Mouse (Mus musculus): ENCODE results near the gene Cops9. TPM values are rescaled to one million over a fixed set of nuclear protein-coding genes. Genes with fewer than 3 reads are reported as not detected.
A peak's percentile ranks its signal among the peaks of the same experiment; 100 is the strongest.

Gene Cops9
- total RNA-seq, 2 experiments from 2014 or later: 241 to 255 TPM

GRCm38 (mm10) chr1:92611008-92611407, 30.8 kb downstream of the Cops9 start:
- DNase-seq (ENCODE audit: low spot score in 2 of 2): peak in 1 of 2 experiments; percentile 28

DNA sequence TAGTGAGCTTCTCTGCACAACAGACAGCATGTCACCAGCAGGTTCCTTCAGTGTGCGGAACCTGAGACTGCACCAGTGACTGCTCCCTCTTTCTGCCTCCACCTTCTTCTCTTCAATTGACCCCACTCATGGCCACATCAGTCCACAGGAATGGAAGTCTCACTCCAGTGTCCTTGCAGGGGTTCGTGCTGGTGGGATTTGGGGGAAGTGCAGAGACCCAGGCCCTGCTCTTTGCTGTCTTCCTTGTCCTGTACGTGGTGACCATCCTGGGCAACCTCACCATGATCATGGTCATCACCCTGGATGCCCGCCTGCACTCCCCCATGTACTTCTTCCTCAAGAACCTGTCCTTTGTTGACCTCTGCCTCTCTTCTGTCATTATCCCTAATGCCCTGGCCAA, 34.1 kb downstream of the Cops9 start:
- DNase-seq (ENCODE audit: low spot score in 2 of 2): no peak

DNA sequence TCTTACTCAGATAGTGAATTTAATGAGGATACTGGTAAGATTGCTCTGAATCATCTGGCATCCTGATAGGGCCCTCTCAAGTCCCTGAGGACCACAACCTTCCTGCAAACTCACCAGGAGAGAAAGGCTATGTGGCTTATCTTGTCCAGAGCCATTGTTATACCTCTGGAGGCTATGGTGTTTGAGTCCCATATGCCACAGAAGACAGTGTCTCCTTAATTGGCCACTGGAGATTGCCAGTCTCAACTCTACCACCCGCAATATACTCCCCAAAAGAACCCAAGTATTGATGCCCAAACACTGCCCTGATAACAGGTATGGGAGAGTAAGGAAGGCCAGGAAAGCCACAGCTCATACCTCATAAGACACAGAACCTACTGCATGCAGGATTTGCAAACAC, 36.3 kb downstream of the Cops9 start, which contains the start of gene Olfr1410:
Olfr1410 (plus strand) TSS at position 301 of the 400 bp plus-strand sequence.
- DNase-seq (ENCODE audit: low spot score in 2 of 2): no peak

GRCm38 (mm10) chr1:92596019-92596418, 45.8 kb downstream of the Cops9 start:
- DNase-seq (ENCODE audit: low spot score in 2 of 2): no peak

DNA sequence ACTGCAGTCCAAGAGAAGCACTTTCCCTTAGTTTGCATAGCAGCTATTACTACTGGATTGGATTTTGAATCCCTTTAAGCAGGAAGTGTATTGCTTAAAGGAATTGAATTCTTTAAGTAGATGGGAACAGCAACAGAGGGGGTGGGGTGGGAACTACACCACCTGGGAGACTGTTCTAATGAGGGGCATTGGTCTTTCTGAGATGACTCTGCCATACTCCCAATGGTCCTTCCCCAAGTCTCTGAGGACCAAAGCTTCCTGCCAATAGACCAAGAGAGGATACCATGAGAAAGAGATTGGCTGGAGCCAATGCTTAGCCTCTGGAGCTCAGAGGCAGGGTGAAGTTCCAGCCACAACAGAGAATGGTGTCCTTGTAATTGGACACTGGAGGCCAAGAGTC, 47.7 kb downstream of the Cops9 start, which contains the start of gene Olfr1411:
Olfr1411 (plus strand) TSS at position 301 of the 400 bp plus-strand sequence.
- DNase-seq (ENCODE audit: low spot score in 2 of 2): no peak

Other genes starting within 250 kb of the Cops9 start
- 100 to 1,000 TPM; 338 to 372 TPM for gene Ndufa10, start 168.1 kb downstream of the Cops9 start, total RNA-seq (2021)
- not detected for gene Olfr1416, start 156.9 kb downstream of the Cops9 start, total RNA-seq (2021)
- not detected for gene Olfr1415, start 145.9 kb downstream of the Cops9 start, total RNA-seq (2021)
- gene Olfr1414, start 123.3 kb downstream of the Cops9 start, total RNA-seq (2021): not detected
- not detected for gene Olfr1413, start 70.7 kb downstream of the Cops9 start, total RNA-seq (2021)
- not detected for gene Olfr1412, start 56.2 kb downstream of the Cops9 start, total RNA-seq (2021)
- not detected for gene Olfr1411, start 47.6 kb downstream of the Cops9 start, total RNA-seq (2021)
- gene Olfr1410, start 36.2 kb downstream of the Cops9 start, total RNA-seq (2021): not detected
- gene Olfr12, start 24.2 kb downstream of the Cops9 start, total RNA-seq (2021): not detected
- gene Otos, start 6.9 kb upstream of the Cops9 start, total RNA-seq (2021): under 1 TPM in 1 of 2 experiments, not detected in 1; 0.57 TPM
- 100 to 1,000 TPM; 238 to 250 TPM for gene Gpc1, start 189.7 kb upstream of the Cops9 start, total RNA-seq (2021)